Mouse (Mus musculus) thymus, adult 2 months (tissue): ENCODE results near the gene Ccdc30. TPM values are rescaled to one million over a fixed set of nuclear protein-coding genes. Genes with fewer than 3 reads are reported as not detected.
A peak's percentile ranks its signal among the peaks of the same experiment; 100 is the strongest.

Experiments used
- DNase-seq: peaks from one replicate; pipeline ENCODE4 v3.0.0; 2021
- H3K27ac ChIP-seq: fragments of 200-500 bp; 2 replicates; pipeline ENCODE4 v1.5.1; 2012; ENCODE audit warnings: low read length, control low read depth; ENCODE audit not compliant: control insufficient read depth, insufficient read depth
- H3K27me3 ChIP-seq: fragments of 200-500 bp; 2 replicates; pipeline ENCODE4 v1.6.1; 2012; ENCODE audit warnings: mild to moderate bottlenecking, low read length, moderate library complexity, mixed read lengths; ENCODE audit not compliant: control insufficient read depth, insufficient read depth
- H3K36me3 ChIP-seq: fragments of 200-500 bp; 2 replicates; pipeline ENCODE4 v1.6.1; 2012; ENCODE audit warnings: mild to moderate bottlenecking, low read length, moderate library complexity; ENCODE audit not compliant: control insufficient read depth, insufficient read depth
- H3K4me1 ChIP-seq: fragments of 200-500 bp; replicated peaks from 2 replicates; pipeline ENCODE4 v1.6.1; 2012; ENCODE audit warnings: low read length; ENCODE audit not compliant: control insufficient read depth, insufficient read depth
- H3K4me3 ChIP-seq: fragments of 200-500 bp; 2 replicates; pipeline ENCODE4 v1.5.1; 2012; ENCODE audit warnings: mild to moderate bottlenecking, low read length, control low read depth, moderate library complexity; ENCODE audit not compliant: control insufficient read depth, insufficient read depth
- CTCF ChIP-seq: fragments of 200-500 bp; IDR thresholded peaks from 2 replicates; pipeline ENCODE4 v1.5.1; 2012; ENCODE audit warnings: mild to moderate bottlenecking, control low read depth, low read length, moderate library complexity, borderline replicate concordance; ENCODE audit not compliant: control insufficient read depth, poor library complexity, insufficient read depth; ENCODE audit errors: extremely low read depth
- POLR2A ChIP-seq: fragments of 200-500 bp; IDR thresholded peaks from 2 replicates; pipeline ENCODE4 v1.6.1; 2012; ENCODE audit warnings: mild to moderate bottlenecking, low read length, control low read depth, moderate library complexity; ENCODE audit not compliant: control insufficient read depth, poor library complexity, insufficient read depth; ENCODE audit errors: extremely low read depth
- WGBS: fragments of 180-500 bp; shearing (Covaris S2); methylation state at CpG from one replicate; pipeline ENCODE4 v1.1.7; 2018; 5-methylcytosine and 5-hydroxymethylcytosine counted together
- polyA plus RNA-seq: library from polyadenylated mRNA; depleted of rRNA; stranded (reverse); fragments of >200 nt; gene quantifications from 2 replicates; pipeline ENCODE4 v1.2.3, GENCODE M21; 2012; rRNA removed

The Ccdc30 gene
- polyA plus RNA-seq: 3.4 and 3.7 TPM in 2 replicates

GRCm38 (mm10) chr4:119415072-119415753, at the start of gene Ccdc30:
Gene Ccdc30 (minus strand): TSS chr4:119415521.
- peaks cover 19% of the 10 kb centered on the region for H3K4me1 ChIP-seq
- TF ChIP-seq POLR2A (no peak), CTCF (0 out of 2 replicates have a peak, but pooled peaks have one; percentile 9)
- H3K27me3 ChIP-seq: no peaks in the 10 kb centered on the region
- H3K36me3 ChIP-seq: no peaks in the 10 kb centered on the region
- no peak within 1 kb of the TSS for H3K27ac ChIP-seq
- peak within 1 kb of the TSS; percentile 45 for H3K4me3 ChIP-seq
- peak; percentile 90 for DNase-seq
- 1% methylated on average over 49 of the region's 49 CpGs for WGBS

DNA sequence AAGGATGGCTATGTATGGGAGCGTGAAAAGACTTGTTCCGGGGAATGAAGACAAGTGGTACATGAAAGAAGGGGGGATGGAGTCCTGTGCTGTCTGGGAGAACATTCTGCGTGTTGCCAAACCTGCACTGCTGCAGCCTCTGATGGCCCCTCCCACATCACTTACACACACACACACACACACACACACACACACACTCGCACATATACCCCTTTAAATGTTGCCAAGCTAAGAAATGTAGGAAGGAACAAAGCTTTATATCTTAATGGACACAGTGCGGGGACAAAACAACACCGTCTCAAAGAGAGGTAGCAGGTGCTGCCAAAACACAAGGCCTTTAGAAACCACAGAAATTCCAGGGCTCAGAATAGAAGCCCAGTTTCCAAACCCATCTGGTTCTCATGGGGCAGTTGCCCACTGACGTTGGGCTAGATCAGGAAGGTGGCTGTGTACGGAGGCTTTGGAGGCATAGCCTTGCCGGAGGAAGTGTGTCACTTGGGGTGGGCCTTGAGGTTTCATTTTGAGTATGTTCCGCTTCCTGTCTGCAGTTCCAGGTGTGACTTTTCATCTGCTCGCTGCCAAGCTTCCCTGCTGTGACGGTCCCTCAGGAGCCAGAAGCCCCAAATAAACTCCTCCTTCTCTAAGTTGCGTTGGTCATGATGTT, 48.6 kb upstream of the Ccdc30 start:
- Histone ChIP-seq H3K4me3 (peak overlapping the region; percentile 24; the same call in 1 of the 2 replicates), H3K36me3 (no peaks in the 10 kb centered on the region), H3K4me1 (peaks cover 8% of the 10 kb centered on the region), H3K27me3 (no peaks in the 10 kb centered on the region), H3K27ac (peak overlapping the region; percentile 75)
- TF ChIP-seq CTCF: no peak
- TF ChIP-seq POLR2A: peak; percentile 40; the same call in 1 of the 2 replicates
- DNase-seq: peak; percentile 65
- 33% methylated on average over 13 of the region's 13 CpGs for WGBS

GRCm38 (mm10) chr4:119462858-119463755, 47.8 kb upstream of the Ccdc30 start:
- Histone ChIP-seq H3K27me3 (no peaks in the 10 kb centered on the region), H3K4me1 (peaks cover 8% of the 10 kb centered on the region), H3K4me3 (no peak overlapping the region), H3K27ac (no peak overlapping the region), H3K36me3 (no peaks in the 10 kb centered on the region)
- peak; percentile 72 for DNase-seq
- 88% methylated on average over 11 of the region's 11 CpGs for WGBS
- TF ChIP-seq POLR2A: no peak
- TF ChIP-seq CTCF: no peak

DNA sequence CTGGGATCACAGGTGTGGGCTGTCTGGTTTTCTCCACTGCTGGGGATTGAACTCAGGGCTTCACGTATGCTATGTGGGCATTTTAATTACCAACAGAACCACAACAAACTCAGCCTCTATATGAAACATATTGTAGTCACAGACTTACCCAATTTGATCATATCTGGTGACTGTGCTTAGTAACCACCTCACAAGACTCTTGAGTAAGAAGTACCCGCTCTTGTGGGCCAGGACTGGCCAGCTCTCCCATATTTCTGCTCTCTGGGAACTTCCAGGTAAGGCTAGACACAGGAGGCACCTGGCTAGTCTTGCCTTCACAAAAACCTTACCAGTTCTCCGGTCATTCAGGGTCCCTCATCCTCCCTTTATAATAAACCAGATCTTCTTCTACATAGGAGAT, 47.1 kb upstream of the Ccdc30 start:
- WGBS: 90% methylated on average over 3 of the region's 3 CpGs
- Histone ChIP-seq H3K4me1 (peaks cover 8% of the 10 kb centered on the region), H3K36me3 (no peaks in the 10 kb centered on the region), H3K27ac (no peak overlapping the region), H3K27me3 (no peaks in the 10 kb centered on the region), H3K4me3 (no peak overlapping the region)
- no peak for TF ChIP-seq POLR2A
- TF ChIP-seq CTCF: no peak
- DNase-seq: no peak

DNA sequence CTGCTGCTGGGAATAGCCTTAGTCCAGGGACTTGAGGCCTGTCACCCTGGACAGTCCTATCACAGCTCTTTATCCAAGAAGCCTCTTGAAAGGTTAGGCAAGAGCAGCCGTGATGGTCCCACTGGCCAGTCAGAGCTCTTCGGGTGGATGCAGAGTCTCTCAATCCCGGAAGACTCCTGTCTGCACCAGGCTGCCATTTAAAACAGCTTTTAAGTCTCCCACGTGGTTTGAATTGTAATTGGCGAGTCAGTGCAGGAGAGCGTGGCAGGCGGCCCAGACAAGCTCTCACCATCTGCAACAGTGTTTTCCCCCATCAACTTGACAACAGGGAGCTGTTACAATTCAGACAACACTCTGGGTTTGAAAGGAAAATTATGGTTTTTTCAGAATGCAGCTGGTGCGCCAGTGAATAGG, 45.4 kb upstream of the Ccdc30 start:
- Histone ChIP-seq H3K4me1 (peaks cover 8% of the 10 kb centered on the region), H3K36me3 (no peaks in the 10 kb centered on the region), H3K4me3 (no peak overlapping the region), H3K27ac (no peak overlapping the region), H3K27me3 (no peaks in the 10 kb centered on the region)
- TF ChIP-seq CTCF (no peak), POLR2A (no peak)
- WGBS: 84% methylated on average over 8 of the region's 8 CpGs
- no peak for DNase-seq

- no peaks in the 10 kb centered on the region for H3K36me3 ChIP-seq
- H3K27ac ChIP-seq: no peak overlapping the region
- TF ChIP-seq CTCF: no peak
- TF ChIP-seq POLR2A: no peak
- H3K4me3 ChIP-seq: no peak overlapping the region
- 72% methylated on average over 5 of the region's 5 CpGs for WGBS
- no peaks in the 10 kb centered on the region for H3K27me3 ChIP-seq
- DNase-seq: peak; percentile 34
- peaks cover 8% of the 10 kb centered on the region for H3K4me1 ChIP-seq
Observed at GRCm38 (mm10) chr4:119460296-119460695, 45.0 kb upstream of the Ccdc30 start.
